Mouse (Mus musculus) megakaryocyte-erythroid progenitor cell, adult 5-6 weeks (primary cell): Measurements from ENCODE around the gene Smap2. TPM values are rescaled to one million over a fixed set of nuclear protein-coding genes. Genes with fewer than 3 reads are reported as not detected.

Experiments used
- ATAC-seq: replicated peaks from 2 replicates; pipeline ENCODE4 v1.8.0; 2016; ENCODE audit warnings: mild to moderate bottlenecking, inconsistent platforms; ENCODE audit not compliant: severe bottlenecking, poor library complexity, low FRiP score, low TSS enrichment
- total RNA-seq, 2 experiments: library from RNA; stranded (forward) in 1 of 2; stranded (reverse) in 1 of 2; fragments of 200-1000, 215-1000 nt in 1 of 2; fragments of >200 nt in 1 of 2; fragmentation: Nextera tagmentation in 1 of 2; gene quantifications; 2 replicates each; pipeline ENCODE4 v1.2.3; 2014 to 2017

The Smap2 gene
- total RNA-seq, 2 experiments from 2014 or later: 87.3 to 157 TPM

- peak; percentile 78 for ATAC-seq
Observed at GRCm38 (mm10) chr4:120925386-120925785, 91.7 kb downstream of the Smap2 start.

GRCm38 (mm10) chr4:120924554-120925299 lies 92.3 kb downstream of the Smap2 start, which contains the start of gene Exo5:
Gene Exo5, minus strand, starts transcription at chr4:120925017.
- peak; percentile 98 for ATAC-seq

GRCm38 (mm10) chr4:120921461-120921860 lies 95.6 kb downstream of the Smap2 start:
- ATAC-seq: no peak

Other genes with a start within 250 kb of the Smap2 start
- 66.1 and 69.9 TPM in 2 replicates for gene Nfyc, start 185.7 kb downstream of the Smap2 start, total RNA-seq (2014; fragmentation: Nextera tagmentation)
- gene Nfyc, start 185.7 kb downstream of the Smap2 start, total RNA-seq (2017): 39.0 and 74.5 TPM in 2 replicates
- not detected in 2 replicates for gene Rims3, start 162.4 kb downstream of the Smap2 start, total RNA-seq (2014; fragmentation: Nextera tagmentation)
- not detected in 2 replicates for gene Rims3, start 162.4 kb downstream of the Smap2 start, total RNA-seq (2017)
- 6.9 and 13.5 TPM in 2 replicates for gene Exo5, start 92.2 kb downstream of the Smap2 start, total RNA-seq (2014; fragmentation: Nextera tagmentation)
- 13.2 and 29.9 TPM in 2 replicates for gene Exo5, start 92.2 kb downstream of the Smap2 start, total RNA-seq (2017)
- gene Zfp69, start 65.5 kb downstream of the Smap2 start, total RNA-seq (2014; fragmentation: Nextera tagmentation): 3.1 and 9.1 TPM in 2 replicates
- 2.3 and 7.8 TPM in 2 replicates for gene Zfp69, start 65.5 kb downstream of the Smap2 start, total RNA-seq (2017)
- gene Col9a2, start 22.1 kb upstream of the Smap2 start, total RNA-seq (2014; fragmentation: Nextera tagmentation): not detected in 2 replicates
- not detected in 2 replicates for gene Col9a2, start 22.1 kb upstream of the Smap2 start, total RNA-seq (2017)
- 33.5 and 34.1 TPM in 2 replicates for gene Zmpste24, start 81.0 kb upstream of the Smap2 start, total RNA-seq (2014; fragmentation: Nextera tagmentation)
- 65.3 and 78.7 TPM in 2 replicates for gene Zmpste24, start 81.0 kb upstream of the Smap2 start, total RNA-seq (2017)
- not detected in 2 replicates for gene Tmco2, start 92.0 kb upstream of the Smap2 start, total RNA-seq (2014; fragmentation: Nextera tagmentation)
- gene Tmco2, start 92.0 kb upstream of the Smap2 start, total RNA-seq (2017): not detected in 2 replicates
- gene Rlf, start 197.8 kb upstream of the Smap2 start, total RNA-seq (2014; fragmentation: Nextera tagmentation): 28.6 and 29.1 TPM in 2 replicates
- gene Rlf, start 197.8 kb upstream of the Smap2 start, total RNA-seq (2017): 42.0 and 43.0 TPM in 2 replicates